Mouse (Mus musculus): ENCODE results near the gene Creb3l2. TPM values are rescaled to one million over a fixed set of nuclear protein-coding genes. Genes with fewer than 3 reads are reported as not detected.

Gene Creb3l2
- 16.3 TPM in 2 replicates for polyA plus RNA-seq (2014; fragmentation: Nextera tagmentation; extraction: Ambion mirVana)

DNA sequence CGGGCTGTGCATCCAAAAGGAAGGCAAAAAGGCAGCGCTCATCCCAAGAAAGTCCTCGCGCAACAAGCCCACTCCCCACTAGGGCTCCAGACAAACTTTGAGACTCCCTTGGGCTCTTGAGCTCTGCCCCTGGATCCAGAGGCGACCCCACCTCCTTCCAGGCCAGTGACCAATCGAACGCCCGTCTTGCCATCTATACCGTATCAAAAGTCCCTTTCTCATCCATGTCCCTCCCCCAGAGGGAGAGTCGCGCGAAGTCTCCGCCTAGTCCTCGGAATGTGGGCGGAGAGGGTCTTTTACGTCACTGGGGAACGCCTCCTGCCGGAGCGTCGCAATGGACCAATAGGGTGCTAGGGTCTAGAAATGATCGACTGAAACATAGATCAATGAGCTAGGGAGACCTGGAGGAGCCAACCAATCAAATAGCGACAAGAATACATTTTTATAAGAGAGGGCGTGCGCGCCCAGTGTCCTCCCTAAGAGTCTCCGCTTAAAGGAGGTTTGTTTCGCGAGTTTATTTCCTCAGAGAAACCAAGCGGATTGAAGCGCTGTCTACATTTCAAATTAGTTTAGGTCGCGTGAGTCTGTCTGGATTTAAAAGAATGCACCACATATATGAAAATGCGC, at the start of gene Creb3l2:
TSS of gene Creb3l2 (minus strand) at position 106 of the 627 bp plus-strand sequence.
- Histone ChIP-seq H3K4me3 (ENCODE audit: low read depth, low read length) (peak within 1 kb of the TSS; percentile 85), H3K9ac (replicated peaks; ENCODE audit: low read length) (peak within 1 kb of the TSS; percentile 72), H3K27me3 (ENCODE audit: control insufficient read depth, insufficient read depth, low read length) (no peaks in the 10 kb centered on the region), H3K27ac (replicated peaks; ENCODE audit: low read depth, low read length) (peak within 1 kb of the TSS; percentile 71; the same call in 1 of the 2 replicates), H3K4me2 (ENCODE audit: low read depth, low read length) (peak within 1 kb of the TSS; percentile 70), H3K4me1 (ENCODE audit: control insufficient read depth, insufficient read depth, low read length) (no peaks in the 10 kb centered on the region), H3K36me3 (replicated peaks; ENCODE audit: control insufficient read depth, insufficient read depth, low read depth, low read length) (no peaks in the 10 kb centered on the region), H3K9me3 (replicated peaks; ENCODE audit: control insufficient read depth, low read length) (no peaks in the 10 kb centered on the region)
- DNase-seq (ENCODE audit: low spot score) (peak; percentile 99), ATAC-seq (replicated peaks; ENCODE audit: insufficient number of reproducible peaks, low FRiP score, low TSS enrichment, low read depth) (peak; percentile 99)
- 0% methylated on average over 33 of the region's 33 CpGs for WGBS

DNA sequence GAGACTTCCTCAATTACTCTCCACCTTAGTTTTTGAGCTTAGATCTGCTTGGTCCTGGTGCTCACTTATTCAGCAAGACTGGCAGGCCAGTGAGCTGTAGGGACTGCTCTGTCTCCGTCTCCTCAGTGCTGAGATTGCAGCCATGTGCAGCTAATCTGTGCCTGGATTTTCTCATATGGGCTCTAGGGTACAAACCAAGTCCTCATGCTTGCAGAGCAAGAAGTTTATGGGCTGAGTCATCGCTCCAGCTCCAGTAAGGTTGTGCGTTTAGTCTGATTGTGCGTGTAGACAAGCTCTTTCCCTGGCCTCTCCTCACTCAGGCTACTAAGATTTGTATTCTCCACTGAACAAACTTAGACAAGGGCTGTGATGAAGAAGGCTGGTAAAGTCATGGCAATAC, 44.6 kb upstream of the Creb3l2 start:
- WGBS, result 81% methylated on average over 4 of the region's 4 CpGs
- H3K36me3 ChIP-seq (replicated peaks; ENCODE audit: control insufficient read depth, insufficient read depth, low read depth, low read length), result no peaks in the 10 kb centered on the region
- no peak for ATAC-seq (replicated peaks; ENCODE audit: insufficient number of reproducible peaks, low FRiP score, low TSS enrichment, low read depth)
- no peaks in the 10 kb centered on the region for H3K27me3 ChIP-seq (ENCODE audit: control insufficient read depth, insufficient read depth, low read length)
- H3K4me3 ChIP-seq (ENCODE audit: low read depth, low read length), result no peak overlapping the region
- H3K9me3 ChIP-seq (replicated peaks; ENCODE audit: control insufficient read depth, low read length), result no peaks in the 10 kb centered on the region
- no peak overlapping the region for H3K4me2 ChIP-seq (ENCODE audit: low read depth, low read length)
- DNase-seq (ENCODE audit: low spot score), result no peak
- no peak overlapping the region for H3K9ac ChIP-seq (replicated peaks; ENCODE audit: low read length)
- no peak overlapping the region for H3K27ac ChIP-seq (replicated peaks; ENCODE audit: low read depth, low read length)
- no peaks in the 10 kb centered on the region for H3K4me1 ChIP-seq (ENCODE audit: control insufficient read depth, insufficient read depth, low read length)

DNA sequence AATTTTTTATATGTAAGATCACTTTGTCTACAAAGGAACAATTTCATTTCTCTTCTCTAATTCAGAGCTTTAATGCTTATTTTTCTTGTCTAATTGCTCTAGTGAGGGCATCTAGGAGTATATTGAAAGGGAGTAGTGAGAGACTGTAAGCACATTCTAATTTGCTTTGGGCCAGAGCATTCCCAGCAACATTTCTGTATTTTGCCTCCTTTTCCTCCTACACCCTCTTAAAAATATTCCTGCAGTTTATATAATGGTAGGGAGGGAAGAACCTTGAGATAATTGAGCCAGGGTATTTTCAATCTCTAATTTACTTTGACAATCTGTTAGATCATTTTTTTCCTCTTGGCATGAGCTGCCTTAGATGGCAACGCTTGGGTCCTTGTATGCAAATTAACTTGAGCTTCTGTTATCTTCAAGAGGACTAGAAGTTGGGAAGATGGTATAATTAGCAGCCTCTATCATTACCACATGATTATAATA, 42.7 kb upstream of the Creb3l2 start:
- Histone ChIP-seq H3K4me3 (ENCODE audit: low read depth, low read length) (no peak overlapping the region), H3K4me1 (ENCODE audit: control insufficient read depth, insufficient read depth, low read length) (no peaks in the 10 kb centered on the region), H3K27ac (replicated peaks; ENCODE audit: low read depth, low read length) (no peak overlapping the region), H3K9ac (replicated peaks; ENCODE audit: low read length) (no peak overlapping the region), H3K36me3 (replicated peaks; ENCODE audit: control insufficient read depth, insufficient read depth, low read depth, low read length) (no peaks in the 10 kb centered on the region), H3K4me2 (ENCODE audit: low read depth, low read length) (no peak overlapping the region), H3K27me3 (ENCODE audit: control insufficient read depth, insufficient read depth, low read length) (no peaks in the 10 kb centered on the region), H3K9me3 (replicated peaks; ENCODE audit: control insufficient read depth, low read length) (no peaks in the 10 kb centered on the region)
- 68% methylated on average over 1 of the region's 1 CpGs for WGBS
- DNase-seq (ENCODE audit: low spot score) (no peak), ATAC-seq (replicated peaks; ENCODE audit: insufficient number of reproducible peaks, low FRiP score, low TSS enrichment, low read depth) (no peak)

DNA sequence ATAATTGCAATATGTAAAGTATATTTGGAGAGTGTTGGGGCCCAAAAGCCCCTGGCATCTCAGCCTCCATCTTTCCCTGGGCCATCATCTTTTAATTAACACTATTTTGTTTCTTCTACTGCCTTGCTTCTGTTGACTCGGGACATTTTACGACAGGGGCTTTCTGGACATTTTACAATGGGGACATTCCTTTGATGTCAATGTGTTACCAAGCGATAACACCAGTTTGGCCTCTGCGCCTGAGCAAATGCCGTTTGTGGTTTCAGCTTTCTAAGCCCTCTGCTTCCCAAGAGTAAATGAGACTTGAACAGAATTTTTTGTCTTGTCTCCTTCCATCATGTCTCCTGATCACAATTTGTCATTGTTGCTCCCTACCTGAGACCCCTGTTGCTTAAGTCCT, 41.3 kb upstream of the Creb3l2 start:
- Histone ChIP-seq H3K9me3 (replicated peaks; ENCODE audit: control insufficient read depth, low read length) (no peaks in the 10 kb centered on the region), H3K4me2 (ENCODE audit: low read depth, low read length) (no peak overlapping the region), H3K36me3 (replicated peaks; ENCODE audit: control insufficient read depth, insufficient read depth, low read depth, low read length) (no peaks in the 10 kb centered on the region), H3K4me1 (ENCODE audit: control insufficient read depth, insufficient read depth, low read length) (no peaks in the 10 kb centered on the region), H3K4me3 (ENCODE audit: low read depth, low read length) (no peak overlapping the region), H3K27me3 (ENCODE audit: control insufficient read depth, insufficient read depth, low read length) (no peaks in the 10 kb centered on the region), H3K27ac (replicated peaks; ENCODE audit: low read depth, low read length) (no peak overlapping the region), H3K9ac (replicated peaks; ENCODE audit: low read length) (no peak overlapping the region)
- whole genome bisulfite sequencing, result 61% methylated on average over 5 of the region's 5 CpGs
- ATAC-seq (replicated peaks; ENCODE audit: insufficient number of reproducible peaks, low FRiP score, low TSS enrichment, low read depth), result no peak
- no peak for DNase-seq (ENCODE audit: low spot score)

DNA sequence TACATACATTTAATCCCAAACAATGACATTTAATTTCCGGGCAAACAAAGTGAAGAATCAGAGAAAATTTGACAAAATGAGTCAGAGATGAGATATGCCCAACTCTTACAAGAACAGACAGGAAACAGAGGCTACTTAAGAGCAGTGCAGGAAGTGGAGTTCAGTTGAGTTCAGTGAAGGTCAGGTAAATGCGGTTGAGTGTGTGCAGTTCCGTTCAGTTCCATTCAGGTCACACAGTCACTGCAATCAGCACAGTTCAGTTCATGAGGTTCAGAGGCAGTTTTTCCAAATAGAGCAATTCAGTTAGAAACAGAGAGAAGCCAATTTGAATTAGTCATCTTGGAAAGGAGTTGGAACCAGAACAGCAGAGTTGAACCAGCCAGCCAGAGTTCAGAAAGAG, 39.2 kb upstream of the Creb3l2 start:
- no peaks in the 10 kb centered on the region for H3K27me3 ChIP-seq (ENCODE audit: control insufficient read depth, insufficient read depth, low read length)
- WGBS, result 76% methylated on average over 3 of the region's 3 CpGs
- no peaks in the 10 kb centered on the region for H3K9me3 ChIP-seq (replicated peaks; ENCODE audit: control insufficient read depth, low read length)

DNA sequence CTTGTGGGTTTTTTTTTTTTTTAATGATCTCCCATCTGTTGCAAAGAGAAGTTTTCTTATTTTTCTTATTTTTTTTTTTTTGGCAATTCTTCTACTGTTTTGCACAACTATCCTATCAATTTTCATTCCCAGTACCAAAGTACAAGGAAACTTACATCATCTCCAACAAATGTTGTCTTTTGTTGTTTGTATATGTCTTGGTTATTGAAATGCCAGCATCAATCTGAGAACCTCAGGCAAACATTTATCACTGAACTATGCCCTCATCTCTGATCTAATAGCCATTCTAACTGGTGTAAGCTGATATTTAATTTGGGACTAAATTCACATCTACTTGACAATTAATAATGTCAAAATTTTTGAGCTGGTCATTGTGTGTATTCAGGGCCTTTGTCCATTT, 38.1 kb upstream of the Creb3l2 start:
- ATAC-seq (replicated peaks; ENCODE audit: insufficient number of reproducible peaks, low FRiP score, low TSS enrichment, low read depth) (no peak), DNase-seq (ENCODE audit: low spot score) (no peak)
- Histone ChIP-seq H3K4me3 (ENCODE audit: low read depth, low read length) (no peak overlapping the region), H3K27ac (replicated peaks; ENCODE audit: low read depth, low read length) (no peak overlapping the region), H3K36me3 (replicated peaks; ENCODE audit: control insufficient read depth, insufficient read depth, low read depth, low read length) (no peaks in the 10 kb centered on the region), H3K27me3 (ENCODE audit: control insufficient read depth, insufficient read depth, low read length) (no peaks in the 10 kb centered on the region), H3K9ac (replicated peaks; ENCODE audit: low read length) (no peak overlapping the region), H3K4me1 (ENCODE audit: control insufficient read depth, insufficient read depth, low read length) (no peaks in the 10 kb centered on the region), H3K4me2 (ENCODE audit: low read depth, low read length) (no peak overlapping the region), H3K9me3 (replicated peaks; ENCODE audit: control insufficient read depth, low read length) (no peaks in the 10 kb centered on the region)

More for the DNA sequence above, 39.2 kb upstream of the Creb3l2 start:
- Histone ChIP-seq H3K4me3 (ENCODE audit: low read depth, low read length) (no peak overlapping the region), H3K9ac (replicated peaks; ENCODE audit: low read length) (no peak overlapping the region), H3K36me3 (replicated peaks; ENCODE audit: control insufficient read depth, insufficient read depth, low read depth, low read length) (no peaks in the 10 kb centered on the region), H3K4me1 (ENCODE audit: control insufficient read depth, insufficient read depth, low read length) (no peaks in the 10 kb centered on the region), H3K27ac (replicated peaks; ENCODE audit: low read depth, low read length) (no peak overlapping the region), H3K4me2 (ENCODE audit: low read depth, low read length) (no peak overlapping the region)
- ATAC-seq (replicated peaks; ENCODE audit: insufficient number of reproducible peaks, low FRiP score, low TSS enrichment, low read depth), result no peak
- no peak for DNase-seq (ENCODE audit: low spot score)

DNA sequence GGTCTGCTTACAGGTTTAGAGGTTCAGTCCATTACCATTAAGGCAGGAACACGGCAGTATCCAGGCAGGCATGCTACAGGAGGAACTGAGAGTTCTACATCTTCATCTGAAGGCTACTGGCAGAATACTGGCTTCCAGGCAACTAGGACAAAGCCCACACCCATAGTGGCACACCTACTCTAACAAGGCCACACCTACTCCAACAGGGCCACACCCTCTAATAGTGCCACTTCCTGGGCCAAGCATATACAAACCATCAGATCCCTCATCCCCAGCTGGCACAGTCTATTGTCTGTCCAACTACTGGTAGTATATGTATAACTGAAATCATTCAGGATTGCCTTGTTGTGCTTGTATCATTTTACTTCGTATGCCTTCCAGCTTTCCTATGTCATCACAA, 36.5 kb upstream of the Creb3l2 start:
- H3K27me3 ChIP-seq (ENCODE audit: control insufficient read depth, insufficient read depth, low read length), result no peaks in the 10 kb centered on the region
- no peak overlapping the region for H3K27ac ChIP-seq (replicated peaks; ENCODE audit: low read depth, low read length)
- H3K9ac ChIP-seq (replicated peaks; ENCODE audit: low read length), result no peak overlapping the region
- ATAC-seq (replicated peaks; ENCODE audit: insufficient number of reproducible peaks, low FRiP score, low TSS enrichment, low read depth), result no peak
- DNase-seq (ENCODE audit: low spot score), result no peak
- 94% methylated on average over 2 of the region's 2 CpGs for WGBS
- no peak overlapping the region for H3K4me2 ChIP-seq (ENCODE audit: low read depth, low read length)
- no peaks in the 10 kb centered on the region for H3K4me1 ChIP-seq (ENCODE audit: control insufficient read depth, insufficient read depth, low read length)
- H3K36me3 ChIP-seq (replicated peaks; ENCODE audit: control insufficient read depth, insufficient read depth, low read depth, low read length), result no peaks in the 10 kb centered on the region
- H3K4me3 ChIP-seq (ENCODE audit: low read depth, low read length), result no peak overlapping the region
- H3K9me3 ChIP-seq (replicated peaks; ENCODE audit: control insufficient read depth, low read length), result 0 out of 2 replicates have a peak, but pooled peaks cover under 1% of the 10 kb centered on the region

DNA sequence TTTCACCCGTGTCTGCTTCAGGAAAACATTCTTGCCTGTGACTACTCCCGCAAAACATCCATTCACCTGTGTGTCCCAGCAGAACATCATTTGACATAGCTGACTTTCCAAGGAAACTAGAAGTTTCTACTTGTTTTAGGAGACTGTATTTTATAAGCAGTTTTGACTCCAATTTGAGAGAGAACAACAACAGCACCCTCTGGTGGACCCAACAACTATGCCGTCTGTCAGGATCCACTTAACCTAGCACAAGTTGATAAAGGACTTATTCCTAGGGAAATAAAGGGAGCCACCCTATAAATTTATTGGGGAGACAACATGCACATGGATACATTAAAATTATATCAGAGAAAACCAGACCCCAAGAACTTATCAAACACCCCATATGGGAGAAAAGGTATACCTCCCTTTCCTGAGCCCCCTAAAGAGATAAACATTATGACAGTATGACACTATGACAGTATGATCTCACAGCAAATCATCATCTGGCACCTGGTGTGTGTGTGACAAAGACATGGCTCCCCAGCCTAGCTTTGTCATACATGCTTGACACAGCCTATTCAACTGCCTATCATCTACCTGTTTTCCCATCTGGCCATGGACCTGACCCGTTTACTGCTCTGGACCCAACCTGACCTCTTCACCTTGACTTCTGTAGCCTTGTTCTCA, 31.9 kb upstream of the Creb3l2 start:
- WGBS, result 88% methylated on average over 4 of the region's 4 CpGs
- H3K4me2 ChIP-seq (ENCODE audit: low read depth, low read length), result no peak overlapping the region
- no peak overlapping the region for H3K27ac ChIP-seq (replicated peaks; ENCODE audit: low read depth, low read length)
- peak; percentile 18 for DNase-seq (ENCODE audit: low spot score)
- no peak for ATAC-seq (replicated peaks; ENCODE audit: insufficient number of reproducible peaks, low FRiP score, low TSS enrichment, low read depth)
- H3K9ac ChIP-seq (replicated peaks; ENCODE audit: low read length), result no peak overlapping the region
- 0 out of 2 replicates have a peak, but pooled peaks cover 2% of the 10 kb centered on the region for H3K9me3 ChIP-seq (replicated peaks; ENCODE audit: control insufficient read depth, low read length)
- H3K36me3 ChIP-seq (replicated peaks; ENCODE audit: control insufficient read depth, insufficient read depth, low read depth, low read length), result no peaks in the 10 kb centered on the region
- H3K4me1 ChIP-seq (ENCODE audit: control insufficient read depth, insufficient read depth, low read length), result no peaks in the 10 kb centered on the region
- H3K27me3 ChIP-seq (ENCODE audit: control insufficient read depth, insufficient read depth, low read length), result no peaks in the 10 kb centered on the region
- no peak overlapping the region for H3K4me3 ChIP-seq (ENCODE audit: low read depth, low read length)

All from embryonic facial prominence, embryonic 11.5 days (tissue).